Mouse (Mus musculus) urinary bladder, postnatal 10 days (tissue): ENCODE measurements around the gene Sorcs2.

Experiments used
- DNase-seq: peaks from one replicate; pipeline ENCODE4 v3.0.0; 2022; ENCODE audit warnings: low spot score

Gene Sorcs2

DNA sequence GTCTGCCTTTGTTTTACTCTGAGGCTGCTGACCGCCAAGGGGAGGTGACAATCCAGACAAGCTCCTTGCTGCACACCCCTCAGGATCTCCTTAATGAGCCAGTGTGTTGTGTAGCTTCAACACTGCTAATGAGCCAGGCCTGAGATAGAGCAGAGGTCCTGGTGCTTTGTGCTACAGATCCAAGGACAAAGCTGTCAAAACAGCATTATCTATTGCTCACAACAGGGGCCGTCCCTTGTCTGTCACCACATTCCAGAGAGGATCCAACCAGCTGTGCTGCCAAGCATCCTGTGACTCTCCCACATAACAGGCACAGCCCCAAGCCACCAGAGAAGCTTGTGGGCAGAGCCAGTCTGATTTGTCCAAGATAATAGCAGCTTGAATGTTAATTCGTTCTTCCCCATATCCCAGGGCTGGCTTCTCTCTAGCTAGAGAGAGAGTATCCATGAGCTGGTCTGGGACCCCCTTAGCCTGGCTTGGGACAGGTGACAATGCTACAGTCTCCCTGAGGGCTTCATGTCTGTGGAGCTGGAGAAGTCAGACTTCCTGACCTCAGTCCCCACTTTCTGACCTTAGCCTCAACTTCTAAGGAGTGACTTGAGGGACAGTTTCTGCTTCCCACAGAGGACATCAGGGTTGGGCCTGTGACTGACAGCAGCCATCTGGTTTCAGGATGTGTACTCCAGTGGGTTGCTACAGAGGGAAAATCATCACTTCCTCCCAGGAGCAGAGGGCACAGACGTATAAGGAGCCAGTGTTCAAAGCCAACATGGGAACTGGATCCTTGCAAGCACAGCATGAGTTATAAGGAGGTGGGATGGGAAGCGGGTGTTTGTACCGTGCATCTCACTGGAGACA lies 328.2 kb downstream of the Sorcs2 start:
- DNase-seq = no peak

DNA sequence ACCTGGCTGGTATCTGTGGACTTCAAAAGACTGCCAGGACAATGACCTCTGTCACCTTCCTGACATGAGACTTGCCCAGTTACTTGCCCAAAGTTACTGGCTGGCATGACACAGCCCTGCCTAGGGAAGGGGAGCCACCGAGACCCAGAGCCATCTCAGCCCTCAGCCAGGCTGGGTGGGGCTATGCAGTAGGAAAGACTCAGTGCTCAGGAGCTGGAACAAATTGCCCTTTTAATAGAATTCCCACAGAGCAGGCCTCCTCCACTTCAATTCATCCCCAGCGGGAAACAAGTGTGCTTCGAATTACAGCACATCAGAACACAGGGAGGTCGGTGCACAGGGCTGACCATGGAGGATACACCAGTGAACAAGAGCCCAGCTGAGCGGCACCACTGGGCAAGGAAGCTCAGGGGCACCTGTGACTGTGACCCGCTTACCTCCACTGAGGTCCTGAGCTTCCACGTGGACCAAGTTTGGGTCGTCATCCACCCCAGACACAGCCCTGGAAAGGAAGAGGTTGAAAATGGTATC lies 330.2 kb downstream of the Sorcs2 start:
- no peak for DNase-seq

DNA sequence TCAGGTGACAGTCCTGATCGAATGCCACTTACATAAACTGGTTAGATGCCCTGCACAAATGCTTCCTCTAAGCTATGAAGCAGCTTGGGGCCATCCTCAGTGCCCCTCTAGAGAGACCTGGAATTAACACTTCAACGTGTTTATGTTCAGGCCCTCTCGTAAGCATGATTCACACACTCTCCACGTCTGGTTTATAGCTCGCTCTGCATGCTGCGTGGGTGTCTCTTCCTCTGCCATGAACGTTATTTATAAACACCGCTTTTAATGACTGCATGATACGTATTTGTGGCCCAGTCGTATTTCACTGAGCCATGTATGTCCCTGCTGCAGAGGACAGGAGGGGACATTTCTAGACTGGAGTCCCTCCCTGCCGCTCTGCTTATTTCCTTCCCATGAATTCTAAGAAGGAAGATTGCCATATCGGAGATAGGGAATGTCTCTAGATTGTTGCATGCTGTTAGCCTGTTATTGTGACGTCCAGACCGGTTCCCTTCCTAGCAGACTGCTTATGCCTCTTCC lies 340.1 kb downstream of the Sorcs2 start:
- no peak for DNase-seq

DNA sequence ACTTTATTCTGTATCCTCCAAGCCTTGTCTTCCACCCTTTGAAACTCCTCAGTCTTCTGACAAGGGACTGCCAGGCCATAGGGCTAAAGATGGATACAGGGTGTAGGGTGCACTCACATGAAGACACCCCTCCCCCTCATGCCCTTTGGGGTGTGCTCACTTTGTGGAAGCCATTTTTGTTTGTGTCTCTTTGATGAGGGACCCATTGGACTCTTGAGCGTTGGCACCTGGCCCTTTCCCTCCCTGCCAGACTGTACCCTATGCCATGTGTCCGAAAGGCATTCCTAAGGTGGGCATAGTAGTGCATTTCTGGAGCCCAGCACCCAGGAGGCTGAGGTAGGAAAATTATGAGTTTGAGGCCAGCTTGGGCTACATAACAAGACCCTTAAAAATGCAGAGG lies 341.0 kb downstream of the Sorcs2 start:
- DNase-seq = no peak

DNA sequence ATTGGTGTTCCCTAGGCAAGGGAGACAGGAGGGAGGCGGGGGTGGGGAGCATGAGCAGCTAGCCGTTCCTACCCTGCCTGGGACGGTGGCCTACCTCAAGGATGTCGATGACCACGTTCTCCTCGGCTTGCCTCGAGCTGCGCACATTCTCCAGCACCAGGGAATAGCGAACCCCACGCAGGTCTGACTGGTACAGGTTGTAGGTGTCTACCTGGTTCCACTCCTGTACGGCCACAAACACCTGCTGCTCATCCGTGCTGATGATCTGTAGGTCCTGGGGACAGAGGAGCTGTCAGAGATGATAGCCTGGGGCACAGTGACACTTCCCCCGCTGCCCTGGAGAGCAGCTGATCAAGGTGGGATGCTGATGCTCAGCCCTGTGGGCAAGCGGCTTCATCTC lies 342.1 kb downstream of the Sorcs2 start:
- DNase-seq = no peak

DNA sequence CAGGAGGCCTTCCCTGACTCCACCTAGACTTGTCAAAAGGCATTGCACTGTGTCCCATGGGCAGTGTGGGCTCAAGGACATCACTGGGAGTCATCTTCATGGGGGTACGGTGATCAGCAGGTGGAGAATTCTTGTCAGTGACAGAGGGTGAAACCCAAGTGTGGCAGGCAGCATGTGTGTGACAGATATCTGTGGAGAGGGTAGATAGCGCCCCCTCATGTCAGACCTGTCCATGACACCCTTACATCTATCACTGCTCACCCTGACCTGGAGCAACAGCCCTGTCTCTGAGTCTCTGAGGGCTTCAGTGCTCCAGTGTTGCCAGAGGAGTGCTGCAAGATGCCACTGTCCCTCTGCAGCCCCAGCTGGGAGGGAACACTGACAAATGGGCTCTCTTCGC lies 343.4 kb downstream of the Sorcs2 start:
- no peak for DNase-seq

DNA sequence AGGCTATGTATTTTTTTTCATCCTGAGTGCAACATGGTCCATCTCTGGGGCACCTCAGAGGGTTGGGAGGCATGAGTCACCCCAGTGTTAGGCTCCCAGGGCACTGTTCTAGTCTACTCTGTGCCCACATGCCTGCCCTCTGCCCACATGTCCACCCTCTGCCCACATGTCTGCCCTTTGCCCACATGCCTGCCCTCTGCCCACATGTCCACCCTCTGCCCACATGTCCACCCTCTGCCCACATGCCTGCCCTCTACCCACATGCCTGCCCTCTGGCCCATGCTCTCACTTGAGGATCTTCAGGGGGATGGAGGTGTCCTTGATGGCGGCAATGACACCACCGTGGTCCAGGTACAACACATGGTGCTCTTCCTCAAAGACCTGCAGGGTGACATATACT lies 354.8 kb downstream of the Sorcs2 start:
- no peak for DNase-seq

DNA sequence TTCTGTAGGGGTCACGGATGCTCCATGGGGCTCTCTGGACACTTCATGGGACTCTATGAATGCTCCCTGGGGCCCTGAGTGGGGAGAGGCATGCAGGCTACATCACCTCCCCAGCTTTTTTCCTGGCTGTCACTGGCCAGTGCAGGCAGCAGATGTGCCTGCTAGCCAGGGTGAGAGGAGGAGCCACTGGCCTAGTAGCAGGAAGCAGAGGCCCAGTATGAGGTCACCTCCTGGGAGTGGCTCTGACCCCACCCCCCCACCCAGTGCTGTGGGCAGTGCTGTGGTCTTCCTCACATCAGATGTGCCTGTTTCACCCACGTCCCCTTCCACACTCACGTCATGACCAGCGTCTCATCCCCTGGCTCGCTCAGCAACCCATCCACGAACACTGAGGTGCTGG lies 356.2 kb downstream of the Sorcs2 start:
- DNase-seq = no peak

DNA sequence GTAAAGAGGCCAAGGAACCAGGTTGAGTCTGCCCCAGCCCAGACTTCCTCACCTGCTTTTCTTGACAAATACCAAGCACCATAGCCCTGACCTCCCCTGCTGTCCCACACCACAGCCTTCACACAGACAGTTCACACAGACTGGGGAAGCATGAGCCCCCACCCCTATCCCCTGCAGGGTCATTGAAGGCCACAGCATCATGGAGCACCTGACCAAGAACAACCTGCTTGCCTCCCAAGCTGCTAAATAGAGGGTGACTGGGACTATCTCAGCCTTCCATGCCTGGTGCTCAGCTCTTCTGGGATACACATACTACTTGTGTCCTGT lies 356.7 kb downstream of the Sorcs2 start:
- DNase-seq = no peak

DNA sequence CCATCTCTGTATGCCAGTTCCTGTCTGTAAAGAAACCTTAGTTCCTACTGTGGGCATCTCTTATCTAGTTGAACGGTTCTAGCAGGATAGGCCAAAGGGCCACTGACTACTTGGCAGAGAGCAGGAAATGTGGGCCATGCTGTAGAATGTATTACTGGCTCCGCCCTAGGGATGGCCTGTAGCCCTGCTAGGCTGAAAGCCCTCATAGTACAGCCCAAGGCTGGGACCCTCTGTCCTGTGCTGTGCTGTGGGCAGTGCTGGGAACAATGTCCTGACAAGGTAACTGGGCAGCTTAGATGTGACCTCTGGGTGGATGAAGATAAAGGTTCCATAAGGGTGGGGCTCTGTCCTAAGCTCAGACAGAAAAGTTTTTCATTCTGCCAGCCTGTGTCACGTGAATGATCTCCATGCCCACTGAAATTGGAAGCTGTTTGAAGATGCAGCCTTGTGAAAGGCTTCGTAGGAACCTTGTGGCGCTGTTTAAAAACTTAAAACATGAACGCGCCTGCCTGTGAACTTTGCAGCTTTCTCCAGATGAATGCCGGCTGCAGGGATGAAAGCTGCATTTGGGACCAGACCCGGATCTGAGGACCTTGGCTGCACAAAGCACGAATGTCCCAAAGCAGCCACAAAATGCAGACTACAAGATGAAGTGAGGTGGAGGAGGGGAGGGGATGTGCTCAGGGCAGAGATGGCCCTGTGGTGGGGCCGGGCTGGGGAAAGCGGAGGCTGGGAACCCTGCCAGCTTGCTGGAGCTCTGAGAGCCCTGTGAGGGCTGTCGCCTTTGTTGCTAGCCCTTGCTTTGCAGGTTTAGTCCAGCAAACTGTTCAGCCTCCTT lies 357.3 kb downstream of the Sorcs2 start:
- no peak for DNase-seq

DNA sequence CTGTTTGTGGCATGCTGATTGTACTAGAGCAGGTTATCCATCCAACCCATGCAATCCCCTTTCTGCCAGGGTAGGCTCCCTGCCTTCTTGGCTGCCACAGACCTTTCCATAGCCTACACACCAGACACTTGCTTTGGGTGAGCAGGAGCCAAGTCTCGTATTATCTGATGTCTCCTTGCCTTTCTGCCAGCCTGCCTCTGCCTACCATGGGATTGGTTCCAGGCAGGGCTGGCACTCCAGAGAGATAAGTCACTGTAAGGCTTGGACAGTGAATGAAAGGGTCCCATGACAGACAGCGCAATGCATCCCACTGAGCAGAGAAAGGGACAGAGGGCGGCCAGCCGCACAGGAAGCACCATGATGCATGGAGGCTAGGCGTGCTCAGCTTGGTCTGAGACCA lies 358.3 kb downstream of the Sorcs2 start:
- no peak for DNase-seq

DNA sequence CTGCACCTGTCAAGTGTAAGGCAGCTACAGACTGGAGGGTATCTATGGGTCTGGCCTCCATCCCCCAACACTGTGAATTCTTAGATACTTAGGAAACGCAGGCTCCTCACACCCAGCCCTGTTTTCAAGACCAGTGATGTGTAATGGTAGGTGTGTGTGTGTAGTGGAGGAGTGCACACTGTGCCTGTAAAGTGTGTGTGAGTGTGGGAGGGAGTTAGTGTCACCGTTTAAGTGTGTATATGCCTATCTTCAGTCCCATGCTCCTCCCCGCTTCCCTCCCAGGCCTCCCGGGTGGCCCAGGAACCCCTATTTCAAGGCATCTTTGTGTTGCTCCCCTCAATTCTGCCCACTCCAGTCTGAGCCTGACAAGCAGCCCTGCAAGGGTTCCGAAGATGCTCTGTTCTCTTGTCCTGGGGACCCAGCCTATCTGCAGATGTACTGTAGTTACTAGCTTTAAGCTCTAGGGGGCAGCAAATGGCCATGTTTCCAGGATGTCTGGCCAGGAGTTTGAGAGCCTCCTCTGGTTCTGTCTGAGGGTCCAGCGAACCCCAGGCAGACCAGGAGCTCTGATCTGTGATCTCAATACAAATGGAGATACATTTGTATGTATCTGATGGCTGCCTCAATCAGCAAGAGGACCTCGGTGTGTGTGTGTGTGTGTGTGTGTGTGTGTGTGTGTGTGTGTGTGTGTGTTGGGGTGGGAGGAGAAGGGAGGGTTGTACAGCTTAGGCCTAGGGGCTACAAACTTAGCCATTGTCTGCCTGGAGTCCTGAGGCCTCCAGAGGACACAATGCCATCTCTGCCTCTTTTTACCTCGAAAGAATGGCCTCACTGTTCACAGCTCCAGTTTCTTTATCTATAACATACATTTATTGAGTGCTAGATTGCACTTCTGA lies 364.2 kb downstream of the Sorcs2 start:
- no peak for DNase-seq

DNA sequence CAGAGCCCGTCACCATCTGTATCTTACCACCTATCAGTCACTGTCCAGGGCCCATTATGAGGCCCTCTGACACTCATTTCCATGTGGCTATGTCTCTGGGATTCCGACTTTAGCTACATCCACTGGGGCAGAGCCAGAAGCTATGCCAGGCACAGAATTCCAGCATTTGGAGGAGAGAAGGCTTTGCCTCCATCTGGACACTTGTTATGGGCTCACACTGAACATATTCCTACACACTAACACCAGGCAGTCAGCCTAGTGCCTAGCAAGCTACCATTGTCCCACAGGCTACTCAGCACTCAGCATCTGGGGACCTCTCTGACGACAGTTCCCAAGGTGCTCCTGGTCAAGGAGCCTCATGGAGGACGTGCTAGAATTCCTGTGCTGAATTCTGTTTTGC lies 372.9 kb downstream of the Sorcs2 start:
- no peak for DNase-seq

DNA sequence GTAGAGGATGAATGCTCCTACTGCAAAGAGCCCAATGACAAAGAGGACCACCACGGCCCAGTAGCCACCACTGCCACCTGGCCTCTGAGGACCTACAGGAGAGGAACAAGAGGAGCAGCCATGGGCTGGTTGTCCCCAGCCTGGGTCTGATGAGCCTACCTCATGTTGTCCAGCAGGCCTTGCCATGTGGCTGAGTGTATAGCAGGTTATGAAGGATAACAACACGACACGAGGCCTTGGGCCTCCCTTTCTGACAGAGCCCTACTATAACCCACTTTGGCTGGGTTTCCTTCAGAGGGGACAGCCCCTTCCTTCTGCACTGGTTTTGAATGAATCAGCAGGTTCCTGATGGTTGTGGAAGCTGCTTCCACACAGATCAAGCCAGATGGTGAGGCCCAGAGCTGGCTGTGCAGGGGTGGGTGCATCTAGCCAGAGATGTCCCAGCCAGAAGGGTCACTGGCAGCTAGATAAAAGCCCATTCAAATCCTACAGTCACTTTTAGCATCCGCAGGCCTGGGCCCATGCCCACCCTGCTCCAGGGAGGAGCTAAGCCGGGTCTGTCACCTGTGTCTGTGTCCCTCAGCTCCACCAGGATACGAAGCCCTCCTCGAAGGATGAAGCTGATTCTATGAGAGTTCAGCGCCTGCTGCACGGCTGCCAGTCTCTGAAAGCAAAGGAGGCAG lies 373.8 kb downstream of the Sorcs2 start:
- no peak for DNase-seq

DNA sequence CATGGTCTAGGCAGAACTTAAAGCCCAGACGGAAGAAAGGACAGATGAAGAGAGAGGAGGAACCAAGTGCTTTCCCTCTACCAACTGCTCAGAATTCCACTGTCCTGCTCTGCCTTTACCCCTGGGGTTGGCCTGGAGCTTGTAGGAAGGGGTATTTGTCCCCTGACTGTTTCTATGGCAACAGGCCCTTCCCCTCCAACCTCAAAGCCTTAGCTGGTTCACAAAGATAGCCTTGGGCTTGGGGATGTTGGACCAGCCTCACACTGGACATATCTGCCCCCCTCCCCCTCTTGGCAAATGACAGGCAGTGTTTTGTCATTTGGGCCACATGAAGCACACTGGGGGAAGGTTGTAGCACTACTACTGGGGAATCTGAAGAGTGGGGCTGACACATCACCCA lies 375.6 kb downstream of the Sorcs2 start:
- DNase-seq = no peak

DNA sequence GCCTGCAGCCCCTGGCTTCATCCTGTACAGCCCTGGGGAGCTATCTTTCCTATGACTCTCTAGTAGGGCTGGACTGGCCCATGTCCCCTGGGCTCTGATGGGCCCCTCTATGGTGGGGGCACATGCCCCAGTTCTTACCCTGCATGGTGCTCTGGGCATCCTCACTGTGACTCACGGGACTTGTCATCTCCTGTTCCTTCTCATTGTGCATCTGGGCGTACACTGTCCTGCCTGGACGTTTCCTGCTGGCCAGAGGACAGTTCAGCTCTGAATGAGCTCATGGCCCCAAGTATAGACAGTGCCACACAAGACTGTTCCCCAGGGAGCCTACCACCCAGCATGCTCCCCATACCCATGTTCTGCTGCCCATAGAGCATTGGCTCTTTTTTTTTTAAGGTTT lies 376.8 kb downstream of the Sorcs2 start:
- DNase-seq = no peak

DNA sequence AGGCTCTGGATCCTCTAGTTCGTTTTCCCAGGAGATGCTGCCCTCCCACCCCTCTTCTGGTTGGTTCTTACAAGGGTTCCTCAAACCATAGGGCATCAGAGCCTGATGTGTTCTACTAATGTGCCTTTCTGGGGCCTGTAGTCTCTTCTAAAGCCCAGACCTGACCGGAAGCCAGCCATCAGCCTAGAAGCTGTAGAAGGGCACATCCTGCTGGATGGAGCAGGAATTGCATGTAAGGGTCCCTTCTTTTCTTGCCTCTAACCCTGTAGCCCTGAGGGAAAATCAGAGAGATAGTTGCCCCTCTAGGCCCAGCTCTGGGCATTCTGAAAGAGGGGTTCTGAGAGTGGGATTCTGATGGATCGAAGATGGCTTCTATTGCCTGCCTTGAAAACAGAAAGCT lies 379.6 kb downstream of the Sorcs2 start:
- no peak for DNase-seq

DNA sequence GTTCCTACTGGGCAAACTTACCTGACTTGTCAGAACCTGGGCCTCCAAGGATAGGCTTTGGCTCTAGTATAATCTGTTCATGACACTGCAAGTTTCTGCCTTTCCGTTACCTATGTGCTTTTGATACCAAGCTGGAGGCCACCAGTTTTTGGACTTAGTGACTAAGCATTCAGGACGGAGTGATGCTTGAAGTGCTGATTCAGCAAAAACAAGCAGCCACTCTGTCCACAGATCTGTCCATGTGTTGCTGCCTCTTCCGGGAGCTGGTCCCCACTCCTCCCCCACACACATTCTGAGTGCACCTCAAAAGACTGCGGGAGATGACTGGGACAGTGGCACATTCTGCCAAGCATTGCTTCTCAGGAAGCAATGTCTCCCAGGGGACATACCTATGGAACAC lies 388.5 kb downstream of the Sorcs2 start:
- no peak for DNase-seq

DNA sequence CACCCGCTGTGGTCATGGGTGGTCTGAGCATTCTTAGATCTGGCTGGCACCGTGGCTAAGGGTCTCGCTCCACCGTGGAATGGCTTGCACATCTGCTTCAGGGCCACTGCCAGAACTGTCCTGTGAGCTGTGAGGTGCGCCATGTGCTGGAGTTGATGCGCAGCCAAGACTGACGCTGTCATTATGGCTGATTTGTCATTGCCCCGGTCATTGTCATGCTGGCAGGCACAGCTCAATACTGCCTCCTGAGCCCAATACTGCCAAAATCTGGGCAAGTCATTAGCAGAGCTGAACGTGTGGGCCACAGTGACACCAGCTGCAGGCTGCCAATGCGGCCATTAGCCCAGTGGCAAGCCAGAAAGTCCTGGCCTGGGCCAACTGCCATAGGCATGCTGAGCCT lies 390.3 kb downstream of the Sorcs2 start:
- no peak for DNase-seq

DNA sequence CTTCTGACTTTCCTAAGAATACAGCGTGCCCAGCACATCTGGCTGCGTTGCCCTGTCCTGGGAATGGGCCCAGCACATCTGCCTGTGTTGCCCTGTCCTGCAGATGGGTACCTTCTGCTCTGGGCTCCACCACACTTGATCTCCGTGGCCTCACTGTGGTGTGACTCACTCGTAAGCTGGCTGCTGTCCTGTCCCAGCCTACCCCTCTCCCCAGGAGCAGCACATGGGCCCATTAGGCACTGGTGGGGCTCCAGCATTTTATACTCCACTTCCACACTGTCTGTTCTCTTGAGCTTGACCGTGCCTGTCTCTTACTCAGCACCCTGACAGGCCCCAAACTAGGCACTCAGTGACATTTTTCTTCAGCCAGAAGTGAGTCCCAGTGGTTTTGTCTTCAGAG lies 391.4 kb downstream of the Sorcs2 start:
- no peak for DNase-seq

DNA sequence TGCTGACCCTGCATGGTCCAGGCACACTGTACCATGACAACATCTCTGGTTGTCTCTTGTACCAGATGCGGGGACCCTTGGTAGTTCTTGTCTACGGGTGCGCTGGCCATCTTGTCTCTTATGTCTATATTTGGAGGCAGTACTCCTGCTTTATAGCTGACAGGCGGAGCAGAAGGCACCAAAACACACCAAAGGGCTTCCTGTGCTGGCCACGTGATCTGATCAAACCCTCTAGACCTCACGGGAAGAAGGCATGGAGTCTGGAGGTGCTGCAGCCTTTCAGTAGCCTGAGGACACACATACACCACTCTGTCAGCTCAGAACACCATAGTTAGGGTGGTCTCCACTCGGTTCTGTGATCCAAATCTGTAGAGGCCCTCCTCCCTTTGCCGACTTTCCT lies 391.8 kb downstream of the Sorcs2 start:
- DNase-seq = no peak

DNA sequence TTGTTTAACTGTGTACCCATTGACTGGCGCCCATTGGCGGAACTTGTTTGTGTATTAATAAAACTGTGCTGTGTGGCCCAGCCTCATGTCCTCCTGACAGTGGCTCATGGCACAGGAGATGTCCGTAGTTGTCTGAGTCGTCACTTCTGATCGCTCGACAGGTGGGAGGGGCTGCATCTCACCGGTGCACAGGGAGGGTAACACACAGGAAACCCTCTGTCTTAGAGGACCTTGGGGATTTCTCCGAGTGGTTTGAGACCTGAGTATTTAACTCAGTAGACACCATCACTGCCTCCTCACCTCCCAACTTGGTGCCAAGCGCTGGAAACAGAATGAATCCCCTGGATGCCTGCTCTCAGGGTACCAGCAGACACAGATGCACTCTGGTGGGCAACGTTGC lies 394.1 kb downstream of the Sorcs2 start:
- DNase-seq = no peak
